Comparison of ENCODE assay signal across 9 mouse cellular contexts in the genomic region with DNA sequence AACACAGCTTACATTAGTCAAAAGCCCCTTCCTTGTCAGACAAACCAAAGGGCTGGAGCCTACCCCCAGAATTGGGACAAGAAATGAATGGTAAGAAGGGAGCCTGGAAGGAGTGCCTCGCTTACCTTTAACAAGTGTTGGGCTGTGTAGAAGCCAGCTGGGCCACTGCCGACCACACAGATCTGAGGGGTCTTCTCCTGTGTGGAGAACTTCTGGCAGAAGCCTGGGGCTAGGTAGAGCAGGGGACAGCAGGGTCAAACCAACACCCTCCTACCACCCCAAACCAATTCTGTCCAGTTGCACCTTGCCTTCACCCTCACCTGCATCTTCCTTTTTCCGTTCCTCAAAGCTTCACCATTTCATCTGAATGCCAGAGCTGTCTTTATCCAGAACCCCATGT. TPM values are rescaled to one million over a fixed set of nuclear protein-coding genes. Genes with fewer than 3 reads are reported as not detected.
DNase-seq lines count a peak whose midpoint lies in the region; ATAC-seq and TF ChIP-seq lines count a peak whose summit lies in the region.
"Had no signal": no experiment of that assay in that cellular context is flagged by ENCODE, and none has a peak within 500 bp of the region (broad histone marks: within the 10 kb centered on the region; RNA-seq: fewer than 3 reads in every experiment).

No protein-coding gene starts in this region.

- peak overlapping the region; percentile 95 for H3K4me2 ChIP-seq in lung, embryonic 16.5 days (ENCODE audit: low read depth, low read length)
- peak overlapping the region; percentile 83 for H3K4me2 ChIP-seq in forebrain, embryonic 13.5 days
- H3K4me2 ChIP-seq in limb, embryonic 14.5 days (replicated peaks; ENCODE audit: low read depth, low read length, severe bottlenecking), result peak overlapping the region; percentile 85
- H3K4me2 ChIP-seq in stomach, embryonic 15.5 days, result peak overlapping the region; percentile 93

- 58% methylated on average over 3 of the region's 3 CpGs for WGBS in lung, embryonic 16.5 days
- 66% methylated on average over 3 of the region's 3 CpGs for WGBS in forebrain, embryonic 13.5 days
- 65% methylated on average over 3 of the region's 3 CpGs for WGBS in limb, embryonic 14.5 days
- WGBS in stomach, embryonic 15.5 days, result 57% methylated on average over 3 of the region's 3 CpGs

- H3K36me3 ChIP-seq in lung, embryonic 16.5 days (ENCODE audit: control insufficient read depth, insufficient read depth, low read length), result no peaks in the 10 kb centered on the region
- H3K36me3 ChIP-seq in forebrain, embryonic 13.5 days (ENCODE audit: poor library complexity, severe bottlenecking), result 0 out of 2 replicates have a peak, but pooled peaks cover 7% of the 10 kb centered on the region
- peaks cover 6% of the 10 kb centered on the region; the same call in 1 of the 2 replicates for H3K36me3 ChIP-seq in limb, embryonic 14.5 days (ENCODE audit: control insufficient read depth, insufficient read depth, low read length)
- H3K36me3 ChIP-seq in stomach, embryonic 15.5 days, result no peaks in the 10 kb centered on the region

- peaks cover 10% of the 10 kb centered on the region for H3K4me1 ChIP-seq in lung, embryonic 16.5 days (replicated peaks; ENCODE audit: control insufficient read depth, insufficient read depth, low read length)
- H3K4me1 ChIP-seq in forebrain, embryonic 13.5 days, result peaks cover 26% of the 10 kb centered on the region
- H3K4me1 ChIP-seq in limb, embryonic 14.5 days (ENCODE audit: control insufficient read depth, insufficient read depth, low read length), result peaks cover 14% of the 10 kb centered on the region
- peaks cover 17% of the 10 kb centered on the region for H3K4me1 ChIP-seq in stomach, embryonic 15.5 days

- ATAC-seq in lung, embryonic 16.5 days (ENCODE audit: low read depth), result no peak
- ATAC-seq in forebrain, embryonic 13.5 days, result no peak
- ATAC-seq in limb, embryonic 14.5 days (ENCODE audit: low FRiP score, low read depth), result no peak
- ATAC-seq in stomach, embryonic 15.5 days (ENCODE audit: insufficient read depth, low FRiP score, low read depth), result no peak

- TF ChIP-seq POLR2A in limb, embryonic 14.5 days (IDR thresholded peaks at IDR 0.05; ENCODE audit: borderline replicate concordance, extremely low read depth, insufficient read depth, insufficient read length), result no peak

- H3K27me3 ChIP-seq in lung, embryonic 16.5 days (ENCODE audit: control insufficient read depth, insufficient read depth, low read depth, low read length), result no peaks in the 10 kb centered on the region
- no peaks in the 10 kb centered on the region for H3K27me3 ChIP-seq in forebrain, embryonic 13.5 days
- no peaks in the 10 kb centered on the region for H3K27me3 ChIP-seq in limb, embryonic 14.5 days (ENCODE audit: control insufficient read depth, insufficient read depth, low read length)
- H3K27me3 ChIP-seq in stomach, embryonic 15.5 days (replicated peaks), result no peaks in the 10 kb centered on the region

- H3K27ac ChIP-seq in lung, embryonic 16.5 days (ENCODE audit: low read length), result no peak overlapping the region
- H3K27ac ChIP-seq in forebrain, embryonic 13.5 days, result peak overlapping the region; percentile 86; the same call in 1 of the 2 replicates
- H3K27ac ChIP-seq in limb, embryonic 14.5 days (replicated peaks; ENCODE audit: low read depth, low read length), result no peak overlapping the region
- H3K27ac ChIP-seq in stomach, embryonic 15.5 days, result no peak overlapping the region

- DNase-seq in lung, postnatal 4 days, result no peak
- DNase-seq in limb, embryonic 14.5 days (ENCODE audit: low spot score), result no peak
- DNase-seq in embryo, embryonic 11 days, result no peak
- DNase-seq in ovary, adult 18-20 months (ENCODE audit: low spot score), result no peak
- DNase-seq: kidney, adult 18-20 months; right cerebral cortex, adult 18-20 months had no signal

- peak overlapping the region; percentile 71 for H3K4me3 ChIP-seq in lung, embryonic 16.5 days (ENCODE audit: low read length)
- peak overlapping the region; percentile 67 for H3K4me3 ChIP-seq in forebrain, embryonic 13.5 days
- H3K4me3 ChIP-seq in limb, embryonic 14.5 days (replicated peaks; ENCODE audit: low read length), result peak overlapping the region; percentile 59
- H3K4me3 ChIP-seq in stomach, embryonic 15.5 days (replicated peaks), result peak overlapping the region; percentile 62

- H3K9ac ChIP-seq in lung, embryonic 16.5 days (ENCODE audit: low read length), result peak overlapping the region; percentile 88
- H3K9ac ChIP-seq in forebrain, embryonic 13.5 days, result peak overlapping the region; percentile 80
- H3K9ac ChIP-seq in limb, embryonic 14.5 days (ENCODE audit: low read depth, low read length, severe bottlenecking), result no peak overlapping the region
- H3K9ac ChIP-seq in stomach, embryonic 15.5 days, result no peak overlapping the region

- H3K9me3 ChIP-seq in lung, embryonic 16.5 days (ENCODE audit: control insufficient read depth, low read length), result no peaks in the 10 kb centered on the region
- no peaks in the 10 kb centered on the region for H3K9me3 ChIP-seq in forebrain, embryonic 13.5 days (replicated peaks)
- no peaks in the 10 kb centered on the region for H3K9me3 ChIP-seq in limb, embryonic 14.5 days (ENCODE audit: control insufficient read depth, low read length)
- no peaks in the 10 kb centered on the region for H3K9me3 ChIP-seq in stomach, embryonic 15.5 days

RNA-seq across cellular contexts. Expression of a gene that starts 0.9 kb away (rescaled TPM):
- 14.1 and 14.2 TPM in 2 replicates for polyA plus RNA-seq in lung, embryonic 16.5 days (2015; fragmentation: Nextera tagmentation; extraction: Ambion mirVana)
- polyA plus RNA-seq in forebrain, embryonic 13.5 days (2015; fragmentation: Nextera tagmentation; extraction: Ambion mirVana), result 19.7 and 20.5 TPM in 2 replicates
- 16.8 and 21.8 TPM in 2 replicates for polyA plus RNA-seq in limb, embryonic 14.5 days (2012; rRNA removed)
- polyA plus RNA-seq in limb, embryonic 14.5 days (2014; fragmentation: Nextera tagmentation; extraction: Ambion mirVana), result 11.5 and 13.0 TPM in 2 replicates
- polyA plus RNA-seq in stomach, embryonic 15.5 days (2015; fragmentation: Nextera tagmentation; extraction: Ambion mirVana), result 16.6 and 17.8 TPM in 2 replicates

RNA-seq across cellular contexts. Expression of a gene that starts 8.9 kb away (rescaled TPM):
- 0.06 TPM in 1 of 2 replicates, not detected in the other for polyA plus RNA-seq in lung, embryonic 16.5 days (2015; fragmentation: Nextera tagmentation; extraction: Ambion mirVana)
- 0.04 TPM in 1 of 2 replicates, not detected in the other for polyA plus RNA-seq in forebrain, embryonic 13.5 days (2015; fragmentation: Nextera tagmentation; extraction: Ambion mirVana)
- 0.20 and 0.21 TPM in 2 replicates for polyA plus RNA-seq in limb, embryonic 14.5 days (2012; rRNA removed)
- not detected in 2 replicates for polyA plus RNA-seq in limb, embryonic 14.5 days (2014; fragmentation: Nextera tagmentation; extraction: Ambion mirVana)
- polyA plus RNA-seq in stomach, embryonic 15.5 days (2015; fragmentation: Nextera tagmentation; extraction: Ambion mirVana), result 0.10 and 0.12 TPM in 2 replicates

RNA-seq across cellular contexts. Expression of a gene that starts 21.5 kb away (rescaled TPM):
- polyA plus RNA-seq in lung, embryonic 16.5 days (2015; fragmentation: Nextera tagmentation; extraction: Ambion mirVana), result 0.30 and 0.48 TPM in 2 replicates
- polyA plus RNA-seq in forebrain, embryonic 13.5 days (2015; fragmentation: Nextera tagmentation; extraction: Ambion mirVana), result 0.23 and 0.39 TPM in 2 replicates
- 0.35 and 0.40 TPM in 2 replicates for polyA plus RNA-seq in limb, embryonic 14.5 days (2012; rRNA removed)
- 0.12 TPM in 1 of 2 replicates, not detected in the other for polyA plus RNA-seq in limb, embryonic 14.5 days (2014; fragmentation: Nextera tagmentation; extraction: Ambion mirVana)
- 2.0 TPM in 2 replicates for polyA plus RNA-seq in stomach, embryonic 15.5 days (2015; fragmentation: Nextera tagmentation; extraction: Ambion mirVana)

RNA-seq across cellular contexts. Expression of a gene that starts 31.0 kb away (rescaled TPM):
- polyA plus RNA-seq in lung, embryonic 16.5 days (2015; fragmentation: Nextera tagmentation; extraction: Ambion mirVana), result 0.09 TPM in 1 of 2 replicates, not detected in the other
- polyA plus RNA-seq in forebrain, embryonic 13.5 days (2015; fragmentation: Nextera tagmentation; extraction: Ambion mirVana), result not detected in 2 replicates
- polyA plus RNA-seq in limb, embryonic 14.5 days (2012; rRNA removed), result 0.29 and 0.44 TPM in 2 replicates
- 0.08 and 0.19 TPM in 2 replicates for polyA plus RNA-seq in limb, embryonic 14.5 days (2014; fragmentation: Nextera tagmentation; extraction: Ambion mirVana)
- polyA plus RNA-seq in stomach, embryonic 15.5 days (2015; fragmentation: Nextera tagmentation; extraction: Ambion mirVana), result 0.46 and 0.90 TPM in 2 replicates

RNA-seq across cellular contexts. Expression of a gene that starts 45.9 kb away (rescaled TPM):
- polyA plus RNA-seq in lung, embryonic 16.5 days (2015; fragmentation: Nextera tagmentation; extraction: Ambion mirVana), result not detected in 2 replicates
- polyA plus RNA-seq in forebrain, embryonic 13.5 days (2015; fragmentation: Nextera tagmentation; extraction: Ambion mirVana), result not detected in 2 replicates
- not detected in 2 replicates for polyA plus RNA-seq in limb, embryonic 14.5 days (2012; rRNA removed)
- polyA plus RNA-seq in limb, embryonic 14.5 days (2014; fragmentation: Nextera tagmentation; extraction: Ambion mirVana), result not detected in 2 replicates
- polyA plus RNA-seq in stomach, embryonic 15.5 days (2015; fragmentation: Nextera tagmentation; extraction: Ambion mirVana), result 0.26 and 0.35 TPM in 2 replicates

Comparison
In these comparisons a context has a peak if more than half of its experiments do, and no peak if none do; other contexts are left out.
1. H3K9ac ChIP-seq: peak in lung, embryonic 16.5 days (single experiment) and forebrain, embryonic 13.5 days (single experiment); none in limb, embryonic 14.5 days (single experiment) and stomach, embryonic 15.5 days (single experiment).
2. Peak in every context shown above with its lines, with median percentiles within 50 percentile points of each other: H3K4me2 ChIP-seq and H3K4me3 ChIP-seq.